Mouse (Mus musculus): Measurements from ENCODE around the gene Cnnm4. TPM values are rescaled to one million over a fixed set of nuclear protein-coding genes. Genes with fewer than 3 reads are reported as not detected.

The Cnnm4 gene
- polyA plus RNA-seq, 1 experiment: 6.5 TPM

- Histone ChIP-seq H3K4me1 (ENCODE audit: control insufficient read depth, insufficient read depth, low read length) (no peaks in the 10 kb centered on the region), H3K4me3 (ENCODE audit: insufficient read depth, low read length) (peak overlapping the region; percentile 42)
- TF ChIP-seq CTCF (IDR thresholded peaks at IDR 0.05; ENCODE audit: extremely low read depth, insufficient read depth, low read length) (no peak), POLR2A (IDR thresholded peaks at IDR 0.05; ENCODE audit: extremely low read depth, insufficient read depth, low read length) (no peak)
Observed at GRCm38 (mm10) chr1:36512089-36512965, 40.9 kb downstream of the Cnnm4 start.

DNA sequence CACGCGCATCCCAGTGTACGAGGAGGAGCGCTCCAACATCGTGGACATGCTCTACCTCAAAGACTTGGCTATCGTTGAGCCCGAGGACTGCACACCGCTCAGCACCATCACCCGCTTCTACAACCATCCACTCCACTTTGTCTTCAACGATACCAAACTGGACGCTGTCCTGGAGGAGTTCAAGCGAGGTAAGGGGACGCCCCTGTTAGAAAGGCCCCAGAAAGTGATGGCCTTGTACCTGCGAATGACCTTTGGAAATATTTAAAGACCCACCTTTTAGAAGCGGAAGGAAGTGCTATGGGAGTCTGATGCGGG, 41.5 kb downstream of the Cnnm4 start:
- H3K27ac ChIP-seq (ENCODE audit: insufficient read depth, low read length): 0 out of 2 replicates have a peak overlapping the region, but pooled peaks have one; percentile 0
- peaks cover 2% of the 10 kb centered on the region; the same call in 1 of the 2 replicates for H3K4me1 ChIP-seq (ENCODE audit: control insufficient read depth, insufficient read depth, low read length)
- TF ChIP-seq POLR2A (IDR thresholded peaks at IDR 0.05; ENCODE audit: extremely low read depth, insufficient read depth, low read length): no peak
- no peak for TF ChIP-seq CTCF (IDR thresholded peaks at IDR 0.05; ENCODE audit: extremely low read depth, insufficient read depth, low read length)
- peak overlapping the region; percentile 42 for H3K4me3 ChIP-seq (ENCODE audit: insufficient read depth, low read length)

More at GRCm38 (mm10) chr1:36512089-36512965, 40.9 kb downstream of the Cnnm4 start:
- H3K27ac ChIP-seq (ENCODE audit: insufficient read depth, low read length): peak overlapping the region; percentile 97

DNA sequence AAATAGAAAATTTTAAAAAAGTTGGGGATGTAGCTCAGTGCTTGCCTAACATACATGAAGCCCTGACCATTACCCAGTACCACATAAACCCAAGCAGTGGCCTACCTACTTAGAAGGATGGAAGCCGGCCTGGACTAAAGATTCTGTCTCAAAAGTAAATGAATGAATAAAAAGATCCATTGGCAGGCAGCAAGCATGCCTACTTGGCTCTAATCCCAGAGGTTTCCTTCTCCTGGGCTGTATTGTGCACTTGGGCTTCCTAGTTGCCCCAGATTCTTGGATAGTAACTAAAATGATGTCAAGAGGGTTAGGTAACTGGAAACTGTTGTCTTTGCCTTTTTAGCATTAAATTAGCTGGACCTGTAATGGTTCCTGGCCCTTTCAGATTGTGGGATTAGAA, 41.9 kb downstream of the Cnnm4 start:
- no peak overlapping the region for H3K27ac ChIP-seq (ENCODE audit: insufficient read depth, low read length)
- H3K4me1 ChIP-seq (ENCODE audit: control insufficient read depth, insufficient read depth, low read length): peaks cover 3% of the 10 kb centered on the region; the same call in 1 of the 2 replicates
- H3K4me3 ChIP-seq (ENCODE audit: insufficient read depth, low read length): peak overlapping the region; percentile 42
- no peak for TF ChIP-seq CTCF (IDR thresholded peaks at IDR 0.05; ENCODE audit: extremely low read depth, insufficient read depth, low read length)
- TF ChIP-seq POLR2A (IDR thresholded peaks at IDR 0.05; ENCODE audit: extremely low read depth, insufficient read depth, low read length): no peak

- no peak overlapping the region for H3K27ac ChIP-seq (ENCODE audit: insufficient read depth, low read length)
- H3K4me1 ChIP-seq (ENCODE audit: control insufficient read depth, insufficient read depth, low read length): peaks cover 3% of the 10 kb centered on the region; the same call in 1 of the 2 replicates
- TF ChIP-seq CTCF (IDR thresholded peaks at IDR 0.05; ENCODE audit: extremely low read depth, insufficient read depth, low read length) (peak; percentile 22; the same call in 1 of the 2 replicates), POLR2A (IDR thresholded peaks at IDR 0.05; ENCODE audit: extremely low read depth, insufficient read depth, low read length) (no peak)
- H3K4me3 ChIP-seq (ENCODE audit: insufficient read depth, low read length): peak overlapping the region; percentile 42; the same call in 1 of the 2 replicates
Observed at GRCm38 (mm10) chr1:36513718-36514117, 42.3 kb downstream of the Cnnm4 start.

DNA sequence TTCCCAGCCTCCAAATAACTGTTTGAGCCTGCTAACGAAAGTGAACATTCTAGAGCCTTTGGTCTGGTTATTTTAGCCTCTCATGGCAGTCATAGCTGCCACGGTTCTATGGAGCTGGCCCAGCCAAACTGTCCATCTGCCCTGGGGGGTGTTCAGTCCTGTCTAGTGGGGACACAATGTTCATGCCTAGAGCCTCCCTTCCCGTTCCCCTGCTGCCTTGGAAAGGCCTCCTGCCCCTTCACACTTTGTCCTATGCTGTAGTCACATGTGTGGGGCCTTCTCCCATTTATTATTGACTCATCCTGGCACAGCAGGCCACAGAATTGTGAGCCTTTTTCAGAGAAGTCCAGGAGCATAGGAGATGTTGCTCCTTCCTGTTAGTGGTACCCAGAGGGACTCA, 46.8 kb downstream of the Cnnm4 start:
- Histone ChIP-seq H3K27ac (ENCODE audit: insufficient read depth, low read length) (no peak overlapping the region), H3K4me3 (ENCODE audit: insufficient read depth, low read length) (no peak overlapping the region), H3K4me1 (ENCODE audit: control insufficient read depth, insufficient read depth, low read length) (peaks cover 3% of the 10 kb centered on the region; the same call in 1 of the 2 replicates)
- TF ChIP-seq POLR2A (IDR thresholded peaks at IDR 0.05; ENCODE audit: extremely low read depth, insufficient read depth, low read length): no peak
- TF ChIP-seq CTCF (IDR thresholded peaks at IDR 0.05; ENCODE audit: extremely low read depth, insufficient read depth, low read length): no peak

DNA sequence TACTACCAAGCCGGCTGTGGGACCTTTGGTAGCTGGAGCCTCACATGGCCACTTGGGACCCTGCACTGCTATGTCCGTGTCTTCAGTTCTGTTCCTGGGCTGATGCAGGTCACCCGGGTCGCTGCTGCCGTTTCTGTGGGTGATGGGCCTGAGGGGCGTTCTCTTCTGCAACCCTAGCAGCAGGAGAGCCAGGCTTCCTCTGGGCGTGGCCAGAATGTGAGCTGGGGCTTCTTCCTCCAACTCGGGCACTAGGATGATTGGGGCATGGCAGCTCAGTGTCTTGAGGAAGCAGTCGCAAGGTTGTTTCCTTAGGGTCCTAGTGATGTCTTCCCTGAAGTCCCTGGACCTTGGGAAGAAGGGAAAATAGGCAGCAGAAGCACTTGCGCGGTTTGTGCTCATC, 48.2 kb downstream of the Cnnm4 start:
- H3K27ac ChIP-seq (ENCODE audit: insufficient read depth, low read length): no peak overlapping the region
- H3K4me3 ChIP-seq (ENCODE audit: insufficient read depth, low read length): no peak overlapping the region
- TF ChIP-seq POLR2A (IDR thresholded peaks at IDR 0.05; ENCODE audit: extremely low read depth, insufficient read depth, low read length) (no peak), CTCF (IDR thresholded peaks at IDR 0.05; ENCODE audit: extremely low read depth, insufficient read depth, low read length) (no peak)
- H3K4me1 ChIP-seq (ENCODE audit: control insufficient read depth, insufficient read depth, low read length): peaks cover 3% of the 10 kb centered on the region; the same call in 1 of the 2 replicates

DNA sequence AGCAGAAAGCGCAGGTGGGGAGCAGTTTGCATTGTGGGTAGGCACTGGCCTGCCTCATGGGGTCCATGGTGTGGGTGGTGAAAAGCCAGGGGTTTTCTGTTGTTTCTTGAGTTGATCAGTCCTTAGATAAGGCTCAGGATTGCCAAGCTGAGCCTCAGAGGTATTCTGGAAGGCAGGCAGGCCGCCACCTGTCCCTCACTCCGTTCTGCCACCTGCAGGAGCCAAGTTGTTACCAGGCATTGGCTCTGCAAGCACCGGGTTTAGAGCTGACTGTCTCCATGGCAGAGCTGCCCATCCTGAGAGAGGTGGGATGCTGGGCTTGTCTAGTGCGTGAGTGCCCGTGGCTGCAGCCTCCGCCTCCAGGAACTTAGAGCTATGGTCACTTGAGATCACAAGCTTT, 50.8 kb downstream of the Cnnm4 start:
- TF ChIP-seq CTCF (IDR thresholded peaks at IDR 0.05; ENCODE audit: extremely low read depth, insufficient read depth, low read length) (no peak), POLR2A (IDR thresholded peaks at IDR 0.05; ENCODE audit: extremely low read depth, insufficient read depth, low read length) (no peak)
- peaks cover 3% of the 10 kb centered on the region; the same call in 1 of the 2 replicates for H3K4me1 ChIP-seq (ENCODE audit: control insufficient read depth, insufficient read depth, low read length)

GRCm38 (mm10) chr1:36523332-36524013, 52.1 kb downstream of the Cnnm4 start:
- H3K4me3 ChIP-seq (ENCODE audit: insufficient read depth, low read length): no peak overlapping the region
- H3K27ac ChIP-seq (ENCODE audit: insufficient read depth, low read length): no peak overlapping the region
- no peaks in the 10 kb centered on the region for H3K4me1 ChIP-seq (ENCODE audit: control insufficient read depth, insufficient read depth, low read length)
- TF ChIP-seq CTCF (IDR thresholded peaks at IDR 0.05; ENCODE audit: extremely low read depth, insufficient read depth, low read length) (no peak), POLR2A (IDR thresholded peaks at IDR 0.05; ENCODE audit: extremely low read depth, insufficient read depth, low read length) (no peak)

More for the DNA sequence above, 50.8 kb downstream of the Cnnm4 start:
- no peak overlapping the region for H3K27ac ChIP-seq (ENCODE audit: insufficient read depth, low read length)
- H3K4me3 ChIP-seq (ENCODE audit: insufficient read depth, low read length): no peak overlapping the region

- Histone ChIP-seq H3K27ac (ENCODE audit: insufficient read depth, low read length) (no peak overlapping the region), H3K4me3 (ENCODE audit: insufficient read depth, low read length) (no peak overlapping the region), H3K4me1 (ENCODE audit: control insufficient read depth, insufficient read depth, low read length) (no peaks in the 10 kb centered on the region)
- TF ChIP-seq CTCF (IDR thresholded peaks at IDR 0.05; ENCODE audit: extremely low read depth, insufficient read depth, low read length) (no peak), POLR2A (IDR thresholded peaks at IDR 0.05; ENCODE audit: extremely low read depth, insufficient read depth, low read length) (no peak)
Observed at GRCm38 (mm10) chr1:36524058-36524457, 52.6 kb downstream of the Cnnm4 start.
